Mouse (Mus musculus) G1E (cell line): ENCODE measurements around the gene Cdkn2aipnl.

Experiments used
- CTCF ChIP-seq: IDR thresholded peaks from 2 replicates; pipeline ENCODE4 v1.5.1; 2012; ENCODE audit warnings: low read depth, low read length, inconsistent platforms, mixed read lengths
- TAL1 ChIP-seq: conservative IDR thresholded peaks from 2 replicates; pipeline ENCODE4 v1.6.1; 2012; ENCODE audit warnings: low read depth, low read length, inconsistent platforms, mixed read lengths

DNA sequence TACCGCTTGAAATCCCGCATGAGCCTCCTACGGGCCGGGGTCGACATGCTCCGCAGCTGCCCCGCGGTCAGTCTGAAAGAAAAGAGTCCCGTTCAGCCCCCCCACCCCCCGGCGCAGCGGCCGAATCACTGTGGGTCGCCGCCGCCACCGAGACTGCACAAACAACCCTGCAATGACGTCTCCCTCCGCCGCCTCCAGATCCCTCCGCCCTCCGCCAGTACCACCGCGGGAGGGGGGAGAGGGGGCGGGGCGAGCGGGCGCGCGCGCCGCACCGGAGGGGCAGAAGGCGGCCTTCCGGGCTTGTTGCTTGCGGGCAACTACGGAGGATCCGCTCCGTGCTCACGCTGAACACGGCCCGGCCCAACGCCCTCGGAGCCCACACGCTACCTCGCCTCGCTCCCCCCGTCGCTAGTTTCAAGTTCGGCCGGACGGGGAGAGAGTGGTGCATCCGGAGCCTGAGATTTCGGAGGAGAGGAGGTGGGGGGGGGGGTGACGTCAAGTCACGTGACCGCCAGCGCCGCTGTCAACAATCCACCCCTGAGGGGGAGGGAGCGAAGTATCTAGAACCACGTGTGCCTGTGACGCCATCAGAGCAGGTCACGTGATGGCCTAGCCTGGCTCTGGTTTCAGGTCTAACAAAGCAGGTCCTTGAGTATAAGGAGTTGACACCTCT, 33.0 kb downstream of the Cdkn2aipnl start, which contains the start of gene Ube2b:
- TF ChIP-seq TAL1 (no peak), CTCF (no peak)
